Mouse (Mus musculus) heart, embryonic 11.5 days (tissue): ENCODE data around the gene Lpar4. TPM values are rescaled to one million over a fixed set of nuclear protein-coding genes. Genes with fewer than 3 reads are reported as not detected.

Experiments
- ATAC-seq: fragments of 200-750 bp; cut with Nextera tagmentation; replicated peaks from 2 replicates; pipeline ENCODE4 v1.8.0; 2017; ENCODE audit warnings: moderate library complexity; ENCODE audit not compliant: insufficient number of reproducible peaks, low FRiP score, low TSS enrichment
- H3K27ac ChIP-seq: fragments of 300-500 bp; sonication (generic); 2 replicates; pipeline ENCODE4 v1.5.1; 2014; ENCODE audit warnings: mild to moderate bottlenecking, low read depth, low read length
- H3K27me3 ChIP-seq: fragments of 300-500 bp; sonication (generic); 2 replicates; pipeline ENCODE4 v1.6.1; 2014; ENCODE audit warnings: mild to moderate bottlenecking, low read length, mixed read lengths; ENCODE audit not compliant: control insufficient read depth, insufficient read depth
- H3K36me3 ChIP-seq: fragments of 300-500 bp; sonication (generic); 2 replicates; pipeline ENCODE4 v1.6.1; 2014; ENCODE audit warnings: mild to moderate bottlenecking, low read length, moderate library complexity, mixed read lengths; ENCODE audit not compliant: control insufficient read depth, insufficient read depth
- H3K4me1 ChIP-seq: fragments of 300-500 bp; sonication (generic); 2 replicates; pipeline ENCODE4 v1.6.1; 2014; ENCODE audit warnings: low read length; ENCODE audit not compliant: control insufficient read depth, insufficient read depth
- H3K4me2 ChIP-seq: fragments of 300-500 bp; sonication (generic); 2 replicates; pipeline ENCODE4 v1.6.1; 2014; ENCODE audit warnings: mild to moderate bottlenecking, moderate library complexity
- H3K4me3 ChIP-seq: fragments of 300-500 bp; sonication (generic); 2 replicates; pipeline ENCODE4 v1.5.1; 2014; ENCODE audit warnings: low read depth, low read length
- H3K9ac ChIP-seq: fragments of 300-500 bp; sonication (generic); 2 replicates; pipeline ENCODE4 v1.6.1; 2014; ENCODE audit warnings: mild to moderate bottlenecking, low read depth, low read length, moderate library complexity
- H3K9me3 ChIP-seq: fragments of 300-500 bp; sonication (generic); replicated peaks from 2 replicates; pipeline ENCODE4 v1.6.1; 2016; ENCODE audit warnings: low read length; ENCODE audit not compliant: control insufficient read depth
- WGBS: fragments of 180-500 bp; shearing (Covaris S2); extraction: QIAGEN DNeasy Blood & Tissue Kit; methylation state at CpG from one replicate; pipeline ENCODE4 v1.1.7; 2014; ENCODE audit not compliant: insufficient replicate concordance; 5-methylcytosine and 5-hydroxymethylcytosine counted together
- polyA plus RNA-seq: library from polyadenylated mRNA; unstranded; fragments of >200 nt; fragmentation: Nextera tagmentation; extraction: Ambion mirVana; gene quantifications from 2 replicates; pipeline ENCODE4 v1.2.1, GENCODE M21; 2014

Lpar4 gene
- 7.4 and 9.2 TPM in 2 replicates for polyA plus RNA-seq

DNA sequence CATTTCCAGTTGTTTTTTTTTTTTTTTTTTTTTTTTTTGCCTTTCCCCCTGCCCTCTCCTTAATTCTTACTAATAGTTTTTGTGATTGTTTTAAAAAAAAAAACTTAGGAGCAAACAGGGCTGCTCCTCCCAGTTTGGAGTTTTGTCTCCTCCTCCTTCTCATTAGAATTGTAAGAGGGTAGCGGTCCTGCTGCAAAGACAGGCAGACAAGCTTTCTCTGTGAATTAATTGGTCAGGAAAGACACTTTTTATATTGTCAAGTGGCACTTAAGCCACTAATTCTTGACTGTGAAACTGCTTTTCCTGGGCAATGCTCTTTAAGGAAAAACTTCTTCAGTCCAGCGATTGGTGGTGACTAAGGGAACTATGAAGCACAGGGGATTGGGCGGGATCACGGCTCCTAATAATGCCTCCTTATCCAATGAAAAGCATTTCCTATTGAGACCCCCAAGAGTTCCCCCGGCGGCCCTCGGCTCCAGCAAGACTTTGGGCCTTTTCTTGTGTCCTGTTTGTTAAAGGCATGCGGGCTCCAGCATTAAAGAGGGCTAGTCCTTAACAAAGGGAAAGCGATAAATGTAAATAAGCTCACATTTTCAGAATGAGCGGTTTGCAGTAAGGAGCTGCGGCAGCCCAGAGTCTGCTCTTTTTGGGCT is at the start of gene Lpar4:
Gene Lpar4 (plus strand): TSS at position 451 of the 653 bp plus-strand sequence.
- H3K4me2 ChIP-seq = peak within 1 kb of the TSS; percentile 52
- no peaks in the 10 kb centered on the region for H3K4me1 ChIP-seq
- WGBS = 16% methylated on average over 11 of the region's 11 CpGs
- no peaks in the 10 kb centered on the region for H3K36me3 ChIP-seq
- no peaks in the 10 kb centered on the region for H3K9me3 ChIP-seq
- H3K9ac ChIP-seq = peak within 1 kb of the TSS; percentile 62
- peak within 1 kb of the TSS; percentile 46; the same call in 1 of the 2 replicates for H3K27ac ChIP-seq
- peak within 1 kb of the TSS; percentile 47 for H3K4me3 ChIP-seq
- no peak for ATAC-seq
- no peaks in the 10 kb centered on the region for H3K27me3 ChIP-seq

DNA sequence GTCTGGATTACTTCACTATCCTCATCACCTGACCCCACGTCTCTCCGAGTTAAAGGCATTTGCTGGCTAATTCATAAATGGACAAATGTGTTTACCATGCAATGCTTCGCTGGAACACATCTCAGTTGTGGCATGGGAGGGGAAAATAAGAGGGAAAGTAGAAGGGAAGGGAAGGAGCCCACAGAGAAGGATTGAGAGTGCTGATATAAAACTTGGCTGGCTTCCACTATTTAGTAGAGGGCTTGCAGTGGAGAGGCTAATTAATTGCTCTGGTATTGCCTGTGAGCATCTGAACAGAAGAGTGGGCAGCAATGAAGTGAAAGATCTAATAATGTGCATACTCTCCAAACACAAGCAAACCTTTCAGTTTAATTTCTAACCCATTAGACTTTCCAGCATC is 49.0 kb upstream of the Lpar4 start:
- H3K27ac ChIP-seq = no peak overlapping the region
- H3K4me1 ChIP-seq = no peaks in the 10 kb centered on the region
- no peak overlapping the region for H3K4me2 ChIP-seq
- H3K9me3 ChIP-seq = no peaks in the 10 kb centered on the region
- H3K27me3 ChIP-seq = no peaks in the 10 kb centered on the region
- no peaks in the 10 kb centered on the region for H3K36me3 ChIP-seq
- 58% methylated on average over 3 of the region's 3 CpGs for WGBS
- no peak overlapping the region for H3K4me3 ChIP-seq
- no peak overlapping the region for H3K9ac ChIP-seq
- no peak for ATAC-seq

DNA sequence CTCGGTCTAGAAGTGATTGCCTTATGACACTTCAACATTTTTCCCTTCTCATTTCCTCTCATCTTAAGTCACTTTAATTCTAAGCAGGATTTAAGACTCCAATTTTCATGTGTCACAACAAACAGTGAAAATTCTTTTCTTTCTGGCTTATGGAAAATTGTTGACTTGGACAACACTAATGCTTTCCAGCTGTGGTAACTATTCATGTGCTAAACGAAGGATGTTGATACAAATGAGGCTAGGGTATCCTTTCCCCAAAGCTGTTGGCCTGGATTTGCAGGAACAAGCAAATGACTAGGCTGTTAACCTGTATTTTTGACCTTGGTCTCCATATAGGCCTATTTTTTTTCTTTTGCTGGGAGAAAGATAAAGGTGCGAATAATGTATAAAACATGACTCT is 48.5 kb upstream of the Lpar4 start:
- no peaks in the 10 kb centered on the region for H3K4me1 ChIP-seq
- no peaks in the 10 kb centered on the region for H3K9me3 ChIP-seq
- ATAC-seq = no peak
- no peaks in the 10 kb centered on the region for H3K27me3 ChIP-seq
- WGBS = 48% methylated on average over 3 of the region's 3 CpGs
- H3K9ac ChIP-seq = no peak overlapping the region
- H3K4me3 ChIP-seq = no peak overlapping the region
- H3K4me2 ChIP-seq = no peak overlapping the region
- no peak overlapping the region for H3K27ac ChIP-seq
- no peaks in the 10 kb centered on the region for H3K36me3 ChIP-seq

- H3K4me2 ChIP-seq = no peak overlapping the region
- ATAC-seq = no peak
- no peak overlapping the region for H3K4me3 ChIP-seq
- H3K27me3 ChIP-seq = no peaks in the 10 kb centered on the region
- no peak overlapping the region for H3K27ac ChIP-seq
- no peaks in the 10 kb centered on the region for H3K36me3 ChIP-seq
- H3K9ac ChIP-seq = no peak overlapping the region
- H3K9me3 ChIP-seq = no peaks in the 10 kb centered on the region
- WGBS = 65% methylated on average over 4 of the region's 4 CpGs
- H3K4me1 ChIP-seq = no peaks in the 10 kb centered on the region
Observed at GRCm38 (mm10) chrX:106872315-106872714, 48.1 kb upstream of the Lpar4 start.

- H3K4me1 ChIP-seq = no peaks in the 10 kb centered on the region
- no peak overlapping the region for H3K4me2 ChIP-seq
- no peak overlapping the region for H3K9ac ChIP-seq
- 73% methylated on average over 2 of the region's 2 CpGs for WGBS
- no peaks in the 10 kb centered on the region for H3K27me3 ChIP-seq
- no peaks in the 10 kb centered on the region for H3K9me3 ChIP-seq
- no peaks in the 10 kb centered on the region for H3K36me3 ChIP-seq
- no peak overlapping the region for H3K27ac ChIP-seq
- ATAC-seq = no peak
- no peak overlapping the region for H3K4me3 ChIP-seq
Observed at GRCm38 (mm10) chrX:106897707-106898275, 22.6 kb upstream of the Lpar4 start.

DNA sequence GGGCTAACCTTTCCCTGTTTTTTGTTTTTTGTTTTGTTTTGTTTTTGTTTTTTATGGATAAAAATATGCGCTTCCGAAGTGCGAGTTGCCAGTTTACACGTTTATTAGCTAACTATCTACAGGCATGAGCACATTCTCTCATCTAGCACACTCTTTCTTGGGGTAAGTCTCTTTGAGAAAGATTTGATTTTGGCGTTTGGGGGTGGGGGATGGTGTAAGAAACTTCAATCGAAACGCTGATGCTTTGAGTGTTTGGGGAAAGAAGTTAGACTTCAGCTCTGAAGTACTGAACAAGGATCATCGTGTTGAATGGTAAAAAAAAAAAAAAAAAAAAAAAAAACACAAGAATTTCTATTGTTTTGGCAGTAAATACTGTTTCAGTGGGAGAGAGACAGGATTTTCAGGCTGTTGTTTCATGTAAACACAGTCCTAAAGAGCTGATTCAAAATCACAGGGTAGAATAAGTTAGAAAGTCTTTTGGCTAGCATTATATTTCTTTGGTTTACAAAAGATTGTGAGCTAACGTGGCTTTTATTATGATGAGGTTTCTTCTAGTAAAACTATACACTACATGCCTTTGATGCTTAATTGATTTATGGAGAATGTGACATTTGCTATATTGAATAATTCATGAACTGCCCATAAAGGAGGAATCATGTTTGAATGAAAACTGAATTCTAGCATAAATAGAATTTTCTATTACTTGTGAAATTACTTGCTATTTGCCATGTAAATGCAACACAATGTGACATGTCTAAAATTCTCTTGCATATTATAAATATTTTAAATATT is 599 bp downstream of the Lpar4 start:
- H3K4me3 ChIP-seq = peak overlapping the region; percentile 47
- no peaks in the 10 kb centered on the region for H3K27me3 ChIP-seq
- no peak for ATAC-seq
- WGBS = 12% methylated on average over 9 of the region's 9 CpGs
- peak overlapping the region; percentile 52 for H3K4me2 ChIP-seq
- H3K27ac ChIP-seq = peak overlapping the region; percentile 46; the same call in 1 of the 2 replicates
- H3K9ac ChIP-seq = peak overlapping the region; percentile 62
- H3K4me1 ChIP-seq = no peaks in the 10 kb centered on the region
- no peaks in the 10 kb centered on the region for H3K36me3 ChIP-seq
- no peaks in the 10 kb centered on the region for H3K9me3 ChIP-seq

GRCm38 (mm10) chrX:106924572-106924971 is 4.1 kb downstream of the Lpar4 start:
- no peak overlapping the region for H3K9ac ChIP-seq

DNA sequence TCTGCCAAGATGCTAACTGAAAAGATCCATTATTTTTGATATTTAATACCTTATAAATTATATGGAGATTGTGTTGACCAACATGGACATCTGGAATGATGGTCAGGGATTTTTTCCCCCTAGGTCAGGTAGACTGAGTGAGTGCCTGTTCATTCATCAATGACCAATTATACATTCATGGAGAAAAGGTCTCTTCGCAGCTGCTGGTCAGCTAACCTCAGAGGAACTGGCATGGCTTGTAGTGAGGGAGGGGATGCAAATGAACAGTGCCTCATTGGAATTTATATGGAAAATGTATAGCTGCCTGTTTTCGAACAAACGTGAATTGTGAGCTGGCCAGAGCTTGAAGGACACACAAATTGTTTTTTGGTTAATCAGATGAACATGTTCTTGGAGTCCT is 18.9 kb downstream of the Lpar4 start:
- no peaks in the 10 kb centered on the region for H3K27me3 ChIP-seq
- H3K27ac ChIP-seq = no peak overlapping the region
- no peaks in the 10 kb centered on the region for H3K36me3 ChIP-seq
- ATAC-seq = no peak
- H3K4me2 ChIP-seq = no peak overlapping the region
- no peak overlapping the region for H3K4me3 ChIP-seq
- H3K9me3 ChIP-seq = no peaks in the 10 kb centered on the region
- H3K9ac ChIP-seq = no peak overlapping the region
- 69% methylated on average over 3 of the region's 3 CpGs for WGBS
- H3K4me1 ChIP-seq = no peaks in the 10 kb centered on the region

More at GRCm38 (mm10) chrX:106924572-106924971, 4.1 kb downstream of the Lpar4 start:
- no peaks in the 10 kb centered on the region for H3K27me3 ChIP-seq
- no peak for ATAC-seq
- H3K4me1 ChIP-seq = no peaks in the 10 kb centered on the region
- no peak overlapping the region for H3K4me3 ChIP-seq
- H3K4me2 ChIP-seq = no peak overlapping the region
- H3K36me3 ChIP-seq = no peaks in the 10 kb centered on the region
- no peak overlapping the region for H3K27ac ChIP-seq
- no peaks in the 10 kb centered on the region for H3K9me3 ChIP-seq
